Mouse (Mus musculus): ENCODE data around the gene AC134908.4. TPM values are rescaled to one million over a fixed set of nuclear protein-coding genes. Genes with fewer than 3 reads are reported as not detected.
A peak's percentile ranks its signal among the peaks of the same experiment; 100 is the strongest.

Gene AC134908.4
- polyA plus RNA-seq, 1 experiment = 0.64 TPM

DNA sequence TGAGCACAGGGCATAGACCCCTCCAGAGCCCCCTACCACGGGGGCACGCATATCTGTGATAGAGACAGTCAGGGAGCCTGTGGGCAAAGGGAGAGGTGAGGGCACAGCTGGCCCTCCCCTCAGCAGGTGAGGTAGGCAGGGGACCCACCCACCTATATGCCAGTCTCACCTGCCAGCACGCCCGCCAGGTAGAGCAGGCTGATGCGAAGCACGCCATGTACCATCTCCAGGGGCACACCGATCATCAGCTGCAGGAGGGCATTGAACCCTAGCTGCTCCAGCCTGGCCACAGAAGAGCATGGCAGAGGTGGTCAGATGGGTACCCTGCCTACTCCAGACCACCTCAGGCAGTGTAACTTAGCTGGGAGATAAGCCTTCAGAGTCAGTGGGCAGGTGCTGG lies 39.8 kb upstream of the AC134908.4 start:
- H3K4me1 ChIP-seq (ENCODE audit: control insufficient read depth, insufficient read depth, low read length) = peaks cover 38% of the 10 kb centered on the region
- H3K36me3 ChIP-seq (ENCODE audit: control insufficient read depth, insufficient read depth, low read length) = no peaks in the 10 kb centered on the region; the same call in 1 of the 2 replicates
- 60% methylated on average over 7 of the region's 7 CpGs for WGBS
- H3K27ac ChIP-seq (ENCODE audit: insufficient read depth, low read depth, low read length) = no peak overlapping the region
- H3K27me3 ChIP-seq (replicated peaks; ENCODE audit: control insufficient read depth, insufficient read depth, low read length) = no peaks in the 10 kb centered on the region
- TF ChIP-seq POLR2A (IDR thresholded peaks at IDR 0.05; ENCODE audit: low read depth, low read length) (no peak), CTCF (conservative IDR thresholded peaks at IDR 0.05; ENCODE audit: insufficient read depth, insufficient read length, low read depth, low read length) (no peak)
- H3K4me3 ChIP-seq (ENCODE audit: insufficient read depth, low read depth, low read length) = peak overlapping the region; percentile 74; the same call in 1 of the 2 replicates
- DNase-seq = peak; percentile 14

DNA sequence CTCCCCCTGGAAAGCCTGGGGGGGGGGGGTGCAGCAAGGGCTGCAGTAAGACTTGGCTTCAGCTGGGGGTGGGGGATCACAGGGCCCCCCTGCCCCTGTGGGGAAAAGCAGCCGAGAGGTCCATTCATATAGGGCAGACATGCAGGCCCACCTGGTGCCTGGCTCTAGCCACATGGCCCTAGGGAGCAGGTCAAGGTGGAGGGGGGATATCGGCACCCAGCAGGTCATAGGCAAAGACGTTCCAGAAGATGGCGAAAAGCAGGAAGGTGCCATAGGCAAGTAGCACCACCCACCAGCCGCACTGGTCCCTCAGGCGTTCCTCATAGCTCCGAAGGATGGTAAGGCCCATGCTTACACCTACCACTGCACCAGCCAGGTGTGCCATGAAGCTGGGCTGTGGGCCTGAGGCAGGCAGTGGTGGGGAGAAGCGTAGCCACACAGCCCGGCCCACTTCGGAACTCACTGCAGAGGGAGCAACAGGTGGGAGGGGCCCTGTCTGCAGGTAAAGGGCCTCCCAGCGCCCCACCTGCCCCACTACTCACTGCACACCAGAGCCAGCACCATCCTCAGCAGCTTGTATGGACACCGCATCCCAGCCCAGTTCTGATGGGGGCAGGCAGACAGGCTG lies 39.2 kb upstream of the AC134908.4 start:
- DNase-seq = peak; percentile 12
- H3K27ac ChIP-seq (ENCODE audit: insufficient read depth, low read depth, low read length) = peak overlapping the region; percentile 8; the same call in 1 of the 2 replicates
- H3K4me1 ChIP-seq (ENCODE audit: control insufficient read depth, insufficient read depth, low read length) = peaks cover 38% of the 10 kb centered on the region
- TF ChIP-seq CTCF (conservative IDR thresholded peaks at IDR 0.05; ENCODE audit: insufficient read depth, insufficient read length, low read depth, low read length) = no peak
- TF ChIP-seq POLR2A (IDR thresholded peaks at IDR 0.05; ENCODE audit: low read depth, low read length) = no peak
- no peaks in the 10 kb centered on the region for H3K27me3 ChIP-seq (replicated peaks; ENCODE audit: control insufficient read depth, insufficient read depth, low read length)
- H3K36me3 ChIP-seq (ENCODE audit: control insufficient read depth, insufficient read depth, low read length) = no peaks in the 10 kb centered on the region; the same call in 1 of the 2 replicates
- H3K4me3 ChIP-seq (ENCODE audit: insufficient read depth, low read depth, low read length) = peak overlapping the region; percentile 74
- WGBS = 41% methylated on average over 12 of the region's 12 CpGs

DNA sequence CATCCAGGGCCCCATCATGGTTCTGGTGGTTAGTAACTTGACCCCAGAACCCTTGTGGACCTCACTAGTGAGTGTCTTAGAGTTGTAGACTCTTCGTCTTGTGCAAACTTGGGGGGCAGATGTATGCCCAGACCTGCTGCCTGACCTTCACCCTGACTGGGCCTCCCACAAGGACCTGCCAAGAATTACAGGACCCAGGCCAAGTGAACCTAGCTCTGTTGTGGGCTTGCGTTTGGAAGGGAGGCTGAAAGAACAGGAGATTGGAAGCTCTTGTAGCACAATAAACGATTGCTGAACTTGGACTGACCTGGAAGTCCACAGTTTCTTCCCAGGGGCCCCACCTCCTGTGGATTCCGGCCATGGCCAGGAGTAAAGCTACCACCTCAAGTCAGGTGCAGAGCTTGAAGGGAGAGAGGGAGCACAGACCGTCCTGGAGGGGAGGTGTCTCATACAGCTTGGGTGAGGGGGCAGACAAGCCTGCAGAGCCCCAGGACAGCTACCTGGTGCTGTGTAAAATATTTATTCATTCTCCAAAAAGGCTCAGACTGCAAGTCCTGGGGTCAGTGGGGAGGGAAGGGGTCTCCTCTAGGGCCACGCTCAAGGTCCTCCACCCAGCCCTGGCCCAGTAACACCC lies 38.6 kb upstream of the AC134908.4 start:
- Histone ChIP-seq H3K27ac (ENCODE audit: insufficient read depth, low read depth, low read length) (peak overlapping the region; percentile 99), H3K36me3 (ENCODE audit: control insufficient read depth, insufficient read depth, low read length) (no peaks in the 10 kb centered on the region; the same call in 1 of the 2 replicates), H3K4me1 (ENCODE audit: control insufficient read depth, insufficient read depth, low read length) (peaks cover 38% of the 10 kb centered on the region), H3K4me3 (ENCODE audit: insufficient read depth, low read depth, low read length) (peak overlapping the region; percentile 74), H3K27me3 (replicated peaks; ENCODE audit: control insufficient read depth, insufficient read depth, low read length) (no peaks in the 10 kb centered on the region)
- 11% methylated on average over 6 of the region's 6 CpGs for WGBS
- peak; percentile 91 for DNase-seq
- no peak for TF ChIP-seq POLR2A (IDR thresholded peaks at IDR 0.05; ENCODE audit: low read depth, low read length)
- TF ChIP-seq CTCF (conservative IDR thresholded peaks at IDR 0.05; ENCODE audit: insufficient read depth, insufficient read length, low read depth, low read length) = no peak

DNA sequence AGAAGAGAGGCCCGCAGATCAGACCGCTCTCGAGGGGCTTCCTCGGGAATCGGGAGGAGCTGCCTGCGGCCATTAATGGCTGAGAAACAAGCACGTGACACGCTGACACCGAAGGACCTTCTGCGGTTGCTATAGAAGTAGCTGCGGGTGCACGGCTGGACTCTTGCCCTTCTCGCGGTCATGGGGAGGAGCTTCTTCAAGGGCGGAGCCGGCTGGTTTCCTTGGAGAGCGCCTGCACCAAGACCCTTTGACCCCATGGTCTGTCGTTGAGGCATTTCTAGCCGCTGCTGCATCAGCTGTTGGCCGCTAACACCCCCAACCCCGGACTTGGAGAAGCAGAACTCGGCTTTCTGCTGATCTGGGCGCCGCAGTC lies 37.8 kb upstream of the AC134908.4 start, which contains the start of gene Stub1:
Gene Stub1 (minus strand): TSS at position 114 of the 373 bp plus-strand sequence.
- under 1% methylated on average over 24 of the region's 24 CpGs for WGBS
- DNase-seq = peak; percentile 98
- peak within 1 kb of the TSS; percentile 99 for H3K27ac ChIP-seq (ENCODE audit: insufficient read depth, low read depth, low read length)
- no peaks in the 10 kb centered on the region for H3K27me3 ChIP-seq (replicated peaks; ENCODE audit: control insufficient read depth, insufficient read depth, low read length)
- peak within 1 kb of the TSS; percentile 76 for H3K4me3 ChIP-seq (ENCODE audit: insufficient read depth, low read depth, low read length)
- H3K36me3 ChIP-seq (ENCODE audit: control insufficient read depth, insufficient read depth, low read length) = no peaks in the 10 kb centered on the region
- peaks cover 37% of the 10 kb centered on the region for H3K4me1 ChIP-seq (ENCODE audit: control insufficient read depth, insufficient read depth, low read length)
- TF ChIP-seq CTCF (conservative IDR thresholded peaks at IDR 0.05; ENCODE audit: insufficient read depth, insufficient read length, low read depth, low read length) (no peak), POLR2A (IDR thresholded peaks at IDR 0.05; ENCODE audit: low read depth, low read length) (peak; percentile 69)

DNA sequence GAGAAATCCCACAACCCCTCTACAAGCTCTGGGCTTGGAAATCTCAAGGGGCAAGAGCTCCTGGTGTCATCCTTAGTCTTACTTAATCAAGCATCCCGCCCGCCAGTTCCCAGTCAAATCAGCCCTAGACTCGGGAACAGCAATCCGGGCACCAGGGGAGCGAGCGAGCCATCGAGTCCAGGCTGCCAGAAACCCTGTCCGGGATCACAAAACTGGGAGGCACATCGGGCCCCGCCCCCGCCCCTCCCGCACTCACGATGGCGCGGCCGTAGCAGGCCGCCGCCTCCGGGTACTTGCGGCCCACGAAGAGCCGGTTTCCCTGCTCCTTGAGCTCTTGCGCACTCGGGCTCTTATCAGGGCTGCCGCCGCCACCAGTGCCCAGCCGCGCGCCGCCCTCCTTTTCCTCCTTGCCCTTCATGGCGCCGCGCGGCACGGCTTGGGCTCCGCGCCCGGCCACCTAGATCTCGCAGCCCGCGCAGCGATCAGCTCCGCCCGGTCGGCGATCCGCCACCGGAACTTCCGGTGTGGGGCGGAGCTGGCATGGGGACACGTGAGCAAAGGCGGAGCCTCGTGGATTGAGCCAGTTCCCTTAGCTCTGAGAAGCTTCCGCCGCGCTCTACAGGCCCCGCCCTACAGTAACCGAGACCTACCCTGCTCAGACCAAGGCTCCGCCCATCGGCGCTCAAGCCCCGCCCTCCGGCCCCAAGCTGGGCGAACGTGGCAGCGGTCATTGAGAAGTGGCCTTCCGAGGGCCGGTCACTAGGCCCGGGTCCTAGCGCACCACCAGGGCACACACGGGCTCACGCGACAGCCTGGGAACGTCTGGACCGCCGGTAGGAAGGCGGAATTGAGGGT lies 37.2 kb upstream of the AC134908.4 start:
- no peaks in the 10 kb centered on the region for H3K36me3 ChIP-seq (ENCODE audit: control insufficient read depth, insufficient read depth, low read length)
- TF ChIP-seq CTCF (conservative IDR thresholded peaks at IDR 0.05; ENCODE audit: insufficient read depth, insufficient read length, low read depth, low read length) = no peak
- peak; percentile 27 for TF ChIP-seq POLR2A (IDR thresholded peaks at IDR 0.05; ENCODE audit: low read depth, low read length)
- H3K4me1 ChIP-seq (ENCODE audit: control insufficient read depth, insufficient read depth, low read length) = peaks cover 34% of the 10 kb centered on the region
- H3K4me3 ChIP-seq (ENCODE audit: insufficient read depth, low read depth, low read length) = peak overlapping the region; percentile 76
- WGBS = under 1% methylated on average over 76 of the region's 77 CpGs
- no peaks in the 10 kb centered on the region for H3K27me3 ChIP-seq (replicated peaks; ENCODE audit: control insufficient read depth, insufficient read depth, low read length)
- peak; percentile 100 for DNase-seq
- H3K27ac ChIP-seq (ENCODE audit: insufficient read depth, low read depth, low read length) = peak overlapping the region; percentile 99

DNA sequence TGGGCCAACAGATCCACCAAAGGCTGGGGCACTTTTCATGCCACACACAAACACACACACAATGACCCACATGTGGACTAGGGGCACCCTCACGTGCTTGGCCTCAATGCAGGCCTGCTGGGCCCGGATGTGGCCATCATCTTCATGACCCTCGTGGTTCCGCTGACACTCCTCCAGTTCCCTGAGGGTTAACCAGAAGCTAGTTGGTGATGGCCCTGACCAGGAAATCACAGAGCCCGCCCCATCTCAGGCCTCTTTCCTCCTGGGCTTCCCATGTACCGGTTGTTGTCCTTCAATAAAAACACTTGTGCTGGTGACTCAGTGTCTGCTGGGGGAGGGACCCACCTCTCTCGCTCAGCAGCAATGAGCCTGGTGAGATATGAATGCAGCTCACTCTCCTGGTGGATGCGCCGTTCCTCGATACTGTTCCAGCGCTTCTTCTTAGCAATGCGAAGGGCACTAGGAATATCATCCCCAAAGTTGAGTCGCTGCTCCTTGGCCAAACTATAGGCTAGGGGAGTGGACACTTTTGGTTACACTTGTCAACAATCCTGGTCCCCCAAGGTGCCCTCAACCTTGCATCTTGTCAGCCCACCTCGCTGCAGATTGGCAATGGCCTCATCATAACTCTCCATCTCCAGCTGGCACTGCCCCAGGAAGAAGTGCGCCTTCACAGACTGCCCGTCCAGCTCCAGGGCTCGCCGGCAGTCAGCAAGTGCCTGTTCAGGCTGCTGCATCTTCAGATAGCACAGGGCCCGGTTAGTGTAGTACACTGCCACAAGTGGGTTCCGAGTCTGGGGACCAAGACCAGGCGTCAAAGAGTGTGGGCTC lies 36.2 kb upstream of the AC134908.4 start:
- DNase-seq = peak; percentile 49
- Histone ChIP-seq H3K4me1 (ENCODE audit: control insufficient read depth, insufficient read depth, low read length) (peaks cover 34% of the 10 kb centered on the region), H3K27ac (ENCODE audit: insufficient read depth, low read depth, low read length) (no peak overlapping the region), H3K36me3 (ENCODE audit: control insufficient read depth, insufficient read depth, low read length) (no peaks in the 10 kb centered on the region), H3K4me3 (ENCODE audit: insufficient read depth, low read depth, low read length) (peak overlapping the region; percentile 76), H3K27me3 (replicated peaks; ENCODE audit: control insufficient read depth, insufficient read depth, low read length) (no peaks in the 10 kb centered on the region)
- TF ChIP-seq CTCF (conservative IDR thresholded peaks at IDR 0.05; ENCODE audit: insufficient read depth, insufficient read length, low read depth, low read length) (no peak), POLR2A (IDR thresholded peaks at IDR 0.05; ENCODE audit: low read depth, low read length) (no peak)
- 37% methylated on average over 21 of the region's 21 CpGs for WGBS

All from kidney, adult 2 months (tissue).